Mouse (Mus musculus): Measurements from ENCODE around the gene Svop. TPM values are rescaled to one million over a fixed set of nuclear protein-coding genes. Genes with fewer than 3 reads are reported as not detected.

Svop gene
- polyA plus RNA-seq, 1 experiment from 2014 or later = 2.0 TPM

- 47% methylated on average over 2 of the region's 2 CpGs for WGBS
- H3K9me3 ChIP-seq (ENCODE audit: control insufficient read depth, low read length) = no peaks in the 10 kb centered on the region
- H3K27ac ChIP-seq (ENCODE audit: low read length) = peak overlapping the region; percentile 31; the same call in 1 of the 2 replicates
These were observed 105.6 kb downstream of the Svop start for GRCm38 (mm10) chr5:113985737-113986136.

GRCm38 (mm10) chr5:113984025-113984740, 107.2 kb downstream of the Svop start:
- Histone ChIP-seq H3K9me3 (ENCODE audit: control insufficient read depth, low read length) (no peaks in the 10 kb centered on the region), H3K27me3 (replicated peaks; ENCODE audit: control insufficient read depth, insufficient read depth, low read length) (no peaks in the 10 kb centered on the region), H3K36me3 (ENCODE audit: control insufficient read depth, insufficient read depth, low read length) (peaks cover 5% of the 10 kb centered on the region), H3K4me3 (ENCODE audit: low read length) (no peak overlapping the region), H3K9ac (ENCODE audit: low read depth, low read length) (no peak overlapping the region), H3K4me2 (ENCODE audit: low read depth, low read length) (no peak overlapping the region), H3K27ac (ENCODE audit: low read length) (no peak overlapping the region), H3K4me1 (ENCODE audit: control insufficient read depth, insufficient read depth, low read length) (peaks cover 44% of the 10 kb centered on the region)
- peak; percentile 46; the same call in 1 of the 2 replicates for ATAC-seq
- 73% methylated on average over 13 of the region's 13 CpGs for WGBS

More at GRCm38 (mm10) chr5:113985737-113986136, 105.6 kb downstream of the Svop start:
- Histone ChIP-seq H3K36me3 (ENCODE audit: control insufficient read depth, insufficient read depth, low read length) (peaks cover 5% of the 10 kb centered on the region), H3K4me3 (ENCODE audit: low read length) (no peak overlapping the region), H3K4me2 (ENCODE audit: low read depth, low read length) (no peak overlapping the region), H3K27me3 (replicated peaks; ENCODE audit: control insufficient read depth, insufficient read depth, low read length) (no peaks in the 10 kb centered on the region), H3K9ac (ENCODE audit: low read depth, low read length) (no peak overlapping the region), H3K4me1 (ENCODE audit: control insufficient read depth, insufficient read depth, low read length) (peaks cover 46% of the 10 kb centered on the region)
- ATAC-seq = no peak

- 68% methylated on average over 6 of the region's 6 CpGs for WGBS
- ATAC-seq = no peak
- H3K27me3 ChIP-seq (replicated peaks; ENCODE audit: control insufficient read depth, insufficient read depth, low read length) = no peaks in the 10 kb centered on the region
- H3K4me2 ChIP-seq (ENCODE audit: low read depth, low read length) = no peak overlapping the region
- peaks cover 5% of the 10 kb centered on the region for H3K36me3 ChIP-seq (ENCODE audit: control insufficient read depth, insufficient read depth, low read length)
- H3K9ac ChIP-seq (ENCODE audit: low read depth, low read length) = no peak overlapping the region
- peaks cover 44% of the 10 kb centered on the region for H3K4me1 ChIP-seq (ENCODE audit: control insufficient read depth, insufficient read depth, low read length)
- no peak overlapping the region for H3K4me3 ChIP-seq (ENCODE audit: low read length)
- H3K9me3 ChIP-seq (ENCODE audit: control insufficient read depth, low read length) = no peaks in the 10 kb centered on the region
- H3K27ac ChIP-seq (ENCODE audit: low read length) = no peak overlapping the region
These were observed 107.8 kb downstream of the Svop start for GRCm38 (mm10) chr5:113983541-113983940.

- ATAC-seq = no peak
- Histone ChIP-seq H3K27me3 (replicated peaks; ENCODE audit: control insufficient read depth, insufficient read depth, low read length) (no peaks in the 10 kb centered on the region), H3K9ac (ENCODE audit: low read depth, low read length) (no peak overlapping the region), H3K4me3 (ENCODE audit: low read length) (no peak overlapping the region), H3K27ac (ENCODE audit: low read length) (no peak overlapping the region), H3K36me3 (ENCODE audit: control insufficient read depth, insufficient read depth, low read length) (peaks cover 5% of the 10 kb centered on the region), H3K4me1 (ENCODE audit: control insufficient read depth, insufficient read depth, low read length) (peaks cover 39% of the 10 kb centered on the region), H3K9me3 (ENCODE audit: control insufficient read depth, low read length) (no peaks in the 10 kb centered on the region), H3K4me2 (ENCODE audit: low read depth, low read length) (no peak overlapping the region)
- 76% methylated on average over 8 of the region's 8 CpGs for WGBS
These were observed 109.5 kb downstream of the Svop start for GRCm38 (mm10) chr5:113981843-113982242.

- Histone ChIP-seq H3K27me3 (replicated peaks; ENCODE audit: control insufficient read depth, insufficient read depth, low read length) (no peaks in the 10 kb centered on the region), H3K27ac (ENCODE audit: low read length) (no peak overlapping the region), H3K9ac (ENCODE audit: low read depth, low read length) (no peak overlapping the region), H3K9me3 (ENCODE audit: control insufficient read depth, low read length) (no peaks in the 10 kb centered on the region), H3K36me3 (ENCODE audit: control insufficient read depth, insufficient read depth, low read length) (peaks cover 5% of the 10 kb centered on the region), H3K4me3 (ENCODE audit: low read length) (no peak overlapping the region), H3K4me1 (ENCODE audit: control insufficient read depth, insufficient read depth, low read length) (peaks cover 32% of the 10 kb centered on the region), H3K4me2 (ENCODE audit: low read depth, low read length) (no peak overlapping the region)
- no peak for ATAC-seq
- WGBS = 79% methylated on average over 6 of the region's 6 CpGs
These were observed 110.2 kb downstream of the Svop start for GRCm38 (mm10) chr5:113981171-113981570.

- Histone ChIP-seq H3K9ac (ENCODE audit: low read depth, low read length) (no peak overlapping the region), H3K4me2 (ENCODE audit: low read depth, low read length) (no peak overlapping the region)
- WGBS = 63% methylated on average over 1 of the region's 1 CpGs
These were observed 110.9 kb downstream of the Svop start for GRCm38 (mm10) chr5:113980511-113980910.

GRCm38 (mm10) chr5:113977309-113977708, 114.1 kb downstream of the Svop start:
- Histone ChIP-seq H3K4me1 (ENCODE audit: control insufficient read depth, insufficient read depth, low read length) (peaks cover 35% of the 10 kb centered on the region), H3K27ac (ENCODE audit: low read length) (no peak overlapping the region), H3K4me3 (ENCODE audit: low read length) (no peak overlapping the region), H3K36me3 (ENCODE audit: control insufficient read depth, insufficient read depth, low read length) (no peaks in the 10 kb centered on the region), H3K4me2 (ENCODE audit: low read depth, low read length) (no peak overlapping the region), H3K9me3 (ENCODE audit: control insufficient read depth, low read length) (no peaks in the 10 kb centered on the region), H3K9ac (ENCODE audit: low read depth, low read length) (no peak overlapping the region), H3K27me3 (replicated peaks; ENCODE audit: control insufficient read depth, insufficient read depth, low read length) (no peaks in the 10 kb centered on the region)
- WGBS = 76% methylated on average over 8 of the region's 8 CpGs
- no peak for ATAC-seq

More at GRCm38 (mm10) chr5:113980511-113980910, 110.9 kb downstream of the Svop start:
- ATAC-seq = no peak
- H3K27ac ChIP-seq (ENCODE audit: low read length) = no peak overlapping the region
- peaks cover 32% of the 10 kb centered on the region for H3K4me1 ChIP-seq (ENCODE audit: control insufficient read depth, insufficient read depth, low read length)
- H3K9me3 ChIP-seq (ENCODE audit: control insufficient read depth, low read length) = no peaks in the 10 kb centered on the region
- no peaks in the 10 kb centered on the region for H3K27me3 ChIP-seq (replicated peaks; ENCODE audit: control insufficient read depth, insufficient read depth, low read length)
- no peak overlapping the region for H3K4me3 ChIP-seq (ENCODE audit: low read length)
- peaks cover 5% of the 10 kb centered on the region for H3K36me3 ChIP-seq (ENCODE audit: control insufficient read depth, insufficient read depth, low read length)

Other genes starting within 250 kb of the Svop start
- 175 and 183 TPM in 2 replicates for gene Coro1c, start 182.8 kb downstream of the Svop start, polyA plus RNA-seq (2015; fragmentation: Nextera tagmentation; extraction: Ambion mirVana)
- gene Ssh1, start 97.7 kb downstream of the Svop start, polyA plus RNA-seq (2015; fragmentation: Nextera tagmentation; extraction: Ambion mirVana) = 7.1 and 7.8 TPM in 2 replicates
- gene Dao, start 87.9 kb downstream of the Svop start, polyA plus RNA-seq (2015; fragmentation: Nextera tagmentation; extraction: Ambion mirVana) = 31.0 and 32.5 TPM in 2 replicates
- 9.1 and 9.3 TPM in 2 replicates for gene Usp30, start 26.1 kb downstream of the Svop start, polyA plus RNA-seq (2015; fragmentation: Nextera tagmentation; extraction: Ambion mirVana)
- 7.6 and 10.1 TPM in 2 replicates for gene Alkbh2, start 36.6 kb upstream of the Svop start, polyA plus RNA-seq (2015; fragmentation: Nextera tagmentation; extraction: Ambion mirVana)
- 32.2 and 35.5 TPM in 2 replicates for gene Ung, start 38.8 kb upstream of the Svop start, polyA plus RNA-seq (2015; fragmentation: Nextera tagmentation; extraction: Ambion mirVana)
- gene Acacb, start 55.0 kb upstream of the Svop start, polyA plus RNA-seq (2015; fragmentation: Nextera tagmentation; extraction: Ambion mirVana) = 1.1 and 1.4 TPM in 2 replicates
- gene Foxn4, start 182.2 kb upstream of the Svop start, polyA plus RNA-seq (2015; fragmentation: Nextera tagmentation; extraction: Ambion mirVana) = not detected in 2 replicates
- gene Myo1h, start 197.6 kb upstream of the Svop start, polyA plus RNA-seq (2015; fragmentation: Nextera tagmentation; extraction: Ambion mirVana) = 5.1 and 5.9 TPM in 2 replicates

Measured in intestine, embryonic 16.5 days (tissue).